Mouse (Mus musculus) kidney, postnatal 0 days (tissue): ENCODE results near the gene Prdm1. TPM values are rescaled to one million over a fixed set of nuclear protein-coding genes. Genes with fewer than 3 reads are reported as not detected.

Source experiments
- ATAC-seq: fragments of 200-750 bp; cut with Nextera tagmentation; replicated peaks from 2 replicates; pipeline ENCODE4 v1.8.0; 2017; ENCODE audit warnings: low read depth, moderate number of reproducible peaks, moderate TSS enrichment, moderate library complexity; ENCODE audit not compliant: low FRiP score
- DNase-seq: peaks from one replicate; pipeline ENCODE4 v3.0.0-alpha.2; 2016; ENCODE audit warnings: low spot score
- H3K27ac ChIP-seq: fragments of 300-500 bp; sonication (generic); 2 replicates; pipeline ENCODE4 v1.5.1; 2014; ENCODE audit warnings: mild to moderate bottlenecking
- H3K27me3 ChIP-seq: fragments of 300-500 bp; sonication (generic); 2 replicates; pipeline ENCODE4 v1.6.1; 2014; ENCODE audit warnings: low read length, mixed read lengths; ENCODE audit not compliant: insufficient read depth
- H3K36me3 ChIP-seq: fragments of 300-500 bp; sonication (generic); 2 replicates; pipeline ENCODE4 v1.6.1; 2014; ENCODE audit warnings: low read length, mixed read lengths; ENCODE audit not compliant: insufficient read depth
- H3K4me1 ChIP-seq: fragments of 300-500 bp; sonication (generic); replicated peaks from 2 replicates; pipeline ENCODE4 v1.6.1; 2014; ENCODE audit warnings: antibody characterized with exemption, low read length, mixed read lengths; ENCODE audit not compliant: insufficient read depth
- H3K4me2 ChIP-seq: fragments of 300-500 bp; sonication (generic); 2 replicates; pipeline ENCODE4 v1.6.1; 2014; ENCODE audit warnings: mild to moderate bottlenecking, low read length, moderate library complexity, mixed read lengths
- H3K4me3 ChIP-seq: fragments of 300-500 bp; sonication (generic); replicated peaks from 2 replicates; pipeline ENCODE4 v1.5.1; 2014; ENCODE audit warnings: low read depth, low read length
- H3K9ac ChIP-seq: fragments of 300-500 bp; sonication (generic); 2 replicates; pipeline ENCODE4 v1.6.1; 2014; ENCODE audit warnings: low read depth, low read length
- H3K9me3 ChIP-seq: fragments of 300-500 bp; sonication (generic); replicated peaks from 2 replicates; pipeline ENCODE4 v1.6.1; 2016; ENCODE audit warnings: low read length, inconsistent platforms, mixed read lengths
- CTCF ChIP-seq: IDR thresholded peaks from 2 replicates; pipeline ENCODE4 v1.5.1; 2016; ENCODE audit warnings: antibody characterized with exemption, low read depth, mild to moderate bottlenecking, moderate library complexity
- WGBS: fragments of 180-500 bp; shearing (Covaris S2); extraction: QIAGEN DNeasy Blood & Tissue Kit; methylation state at CpG from one replicate; pipeline ENCODE4 v1.1.7; 2014; 5-methylcytosine and 5-hydroxymethylcytosine counted together
- polyA plus RNA-seq: library from polyadenylated mRNA; unstranded; fragments of >200 nt; fragmentation: Nextera tagmentation; extraction: Ambion mirVana; gene quantifications from 2 replicates; pipeline ENCODE4 v1.2.1, GENCODE M21; 2015

Prdm1 gene
- polyA plus RNA-seq, 1 experiment from 2014 or later = 1.3 TPM

DNA sequence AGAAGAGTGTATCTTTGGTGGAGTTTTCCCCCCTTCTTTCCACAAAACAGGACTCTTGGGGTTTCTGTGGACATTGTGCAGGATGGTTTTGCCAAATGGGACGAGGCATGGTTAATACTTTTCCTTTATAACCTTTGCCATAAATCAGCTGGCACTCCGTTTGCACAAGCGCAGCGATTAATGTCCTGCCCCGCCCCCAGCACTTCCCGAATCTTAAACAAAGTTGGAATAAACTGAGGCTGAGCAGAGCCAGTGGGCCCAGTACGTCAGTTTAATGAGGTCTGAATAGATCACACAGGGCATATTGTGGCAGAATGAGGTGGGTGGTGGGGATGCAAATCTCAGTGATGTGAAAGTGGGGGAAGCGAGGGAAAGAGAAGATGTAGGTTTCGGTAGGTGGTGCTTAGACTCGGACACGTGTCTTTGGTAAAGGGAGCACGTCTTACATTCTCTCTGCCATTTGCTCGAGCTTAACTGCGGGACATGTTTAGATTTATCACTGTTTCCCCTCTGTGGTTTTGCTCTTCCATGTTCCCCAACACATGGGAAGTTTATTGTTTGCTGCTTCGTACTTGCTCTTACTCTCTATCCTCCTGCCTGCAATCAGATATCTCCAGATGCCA, 28.3 kb downstream of the Prdm1 start:
- Histone ChIP-seq H3K4me3 (0 out of 2 replicates have a peak overlapping the region, but pooled peaks have one; percentile 9), H3K9ac (no peak overlapping the region), H3K36me3 (no peaks in the 10 kb centered on the region), H3K4me2 (peak overlapping the region; percentile 38; the same call in 1 of the 2 replicates), H3K27ac (no peak overlapping the region), H3K27me3 (0 out of 2 replicates have a peak, but pooled peaks cover 4% of the 10 kb centered on the region), H3K4me1 (no peaks in the 10 kb centered on the region), H3K9me3 (no peaks in the 10 kb centered on the region)
- no peak for DNase-seq
- TF ChIP-seq CTCF = no peak
- ATAC-seq = no peak
- WGBS = 26% methylated on average over 15 of the region's 15 CpGs

DNA sequence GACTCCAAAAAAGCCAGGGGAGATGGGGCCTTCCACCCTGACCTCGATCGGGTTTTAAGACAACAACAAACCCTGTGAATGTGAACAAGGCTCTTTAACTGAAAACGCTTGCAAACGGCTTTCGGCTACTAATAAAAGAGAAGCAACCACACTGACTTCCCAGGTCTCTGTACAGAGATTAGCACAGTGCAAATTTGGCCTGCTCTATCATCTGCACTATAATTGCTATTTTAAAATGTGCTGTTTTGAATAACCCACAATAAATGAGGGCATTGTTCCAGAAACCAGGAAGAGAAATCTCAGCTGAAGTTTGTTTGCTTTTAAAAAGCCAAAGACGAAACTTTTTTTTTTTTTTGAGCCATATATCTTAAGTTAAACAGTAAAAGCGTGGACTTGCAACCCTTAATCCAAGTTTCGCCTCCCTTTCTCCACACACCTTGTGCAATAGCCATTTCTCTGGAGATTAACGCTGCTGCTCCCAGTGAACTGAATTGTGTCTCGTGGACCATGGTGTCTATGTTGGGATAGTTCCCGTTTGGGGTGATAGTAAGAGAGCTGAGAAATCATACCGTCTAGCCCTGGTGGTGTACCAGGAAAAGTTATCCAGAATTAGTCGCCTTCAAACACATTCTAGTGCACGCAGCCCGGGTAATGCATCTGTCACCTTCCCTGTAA, 34.3 kb downstream of the Prdm1 start:
- 61% methylated on average over 15 of the region's 15 CpGs for WGBS
- Histone ChIP-seq H3K4me3 (no peak overlapping the region), H3K9me3 (no peaks in the 10 kb centered on the region), H3K36me3 (no peaks in the 10 kb centered on the region), H3K4me2 (no peak overlapping the region), H3K9ac (no peak overlapping the region), H3K27me3 (0 out of 2 replicates have a peak, but pooled peaks cover 4% of the 10 kb centered on the region), H3K4me1 (0 out of 2 replicates have a peak, but pooled peaks cover 2% of the 10 kb centered on the region), H3K27ac (no peak overlapping the region)
- DNase-seq (no peak), ATAC-seq (no peak)
- no peak for TF ChIP-seq CTCF

GRCm38 (mm10) chr10:44492815-44493525, 35.3 kb downstream of the Prdm1 start:
- no peak overlapping the region for H3K9ac ChIP-seq
- H3K4me1 ChIP-seq = 0 out of 2 replicates have a peak, but pooled peaks cover 2% of the 10 kb centered on the region
- DNase-seq (no peak), ATAC-seq (no peak)
- no peaks in the 10 kb centered on the region for H3K9me3 ChIP-seq
- no peak overlapping the region for H3K4me3 ChIP-seq
- 0 out of 2 replicates have a peak, but pooled peaks cover 4% of the 10 kb centered on the region for H3K27me3 ChIP-seq
- TF ChIP-seq CTCF = no peak
- H3K27ac ChIP-seq = no peak overlapping the region
- WGBS = 42% methylated on average over 8 of the region's 8 CpGs
- no peak overlapping the region for H3K4me2 ChIP-seq
- H3K36me3 ChIP-seq = no peaks in the 10 kb centered on the region

DNA sequence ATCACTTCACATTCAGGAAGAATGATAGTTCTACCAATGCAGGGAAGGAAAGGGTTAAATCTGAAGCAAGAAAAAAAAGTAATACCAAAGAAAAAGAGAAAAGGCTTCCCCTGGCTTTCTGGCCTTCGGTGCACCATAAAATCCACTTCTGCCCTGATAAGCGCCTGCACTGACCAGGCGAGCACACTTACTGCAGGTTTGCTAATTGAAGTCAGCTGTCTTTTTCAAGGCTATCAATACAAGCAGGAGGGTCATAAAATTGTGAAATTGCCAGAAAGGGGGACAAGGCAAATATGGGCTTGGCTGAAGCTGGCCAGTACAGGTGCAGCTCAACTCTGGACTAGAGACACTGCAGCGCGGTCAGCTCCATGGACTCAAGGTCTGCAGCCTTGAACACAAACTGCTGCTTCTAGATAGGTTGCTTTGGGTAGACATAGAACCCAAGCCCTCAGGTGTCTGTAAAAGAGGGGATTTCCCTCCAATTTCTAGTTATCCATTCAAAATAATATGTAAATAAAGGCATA, 37.3 kb downstream of the Prdm1 start:
- Histone ChIP-seq H3K4me1 (0 out of 2 replicates have a peak, but pooled peaks cover 2% of the 10 kb centered on the region), H3K9me3 (no peaks in the 10 kb centered on the region), H3K4me2 (no peak overlapping the region), H3K36me3 (no peaks in the 10 kb centered on the region), H3K4me3 (no peak overlapping the region), H3K27ac (no peak overlapping the region), H3K9ac (no peak overlapping the region), H3K27me3 (no peaks in the 10 kb centered on the region)
- 72% methylated on average over 5 of the region's 5 CpGs for WGBS
- ATAC-seq (no peak), DNase-seq (no peak)
- TF ChIP-seq CTCF = no peak

- TF ChIP-seq CTCF = no peak
- no peaks in the 10 kb centered on the region for H3K36me3 ChIP-seq
- H3K9ac ChIP-seq = no peak overlapping the region
- ATAC-seq (no peak), DNase-seq (no peak)
- no peaks in the 10 kb centered on the region for H3K4me1 ChIP-seq
- 55% methylated on average over 10 of the region's 11 CpGs for WGBS
- no peaks in the 10 kb centered on the region for H3K9me3 ChIP-seq
- no peak overlapping the region for H3K4me3 ChIP-seq
- no peaks in the 10 kb centered on the region for H3K27me3 ChIP-seq
- H3K4me2 ChIP-seq = no peak overlapping the region
- H3K27ac ChIP-seq = no peak overlapping the region
Observed at GRCm38 (mm10) chr10:44487132-44487531, 41.2 kb downstream of the Prdm1 start.

DNA sequence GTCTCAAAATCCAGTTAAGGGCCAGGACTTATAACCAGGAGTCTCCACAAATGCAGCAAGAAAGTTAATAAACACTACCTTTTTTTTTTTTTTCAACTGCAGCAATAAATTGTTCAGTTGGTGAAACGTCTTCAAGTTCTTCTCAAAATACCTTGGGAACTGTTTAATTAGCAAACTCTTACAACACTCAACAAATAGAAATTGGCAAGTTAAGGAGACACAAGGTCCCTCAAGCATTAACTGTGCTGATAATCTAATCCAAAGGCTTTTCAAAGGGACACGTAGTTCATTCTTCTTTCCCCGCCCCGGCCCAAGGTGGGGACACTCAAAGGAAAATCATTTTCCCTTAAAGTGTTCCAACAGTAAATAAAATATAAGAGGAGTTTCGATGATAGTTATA, 44.2 kb downstream of the Prdm1 start:
- H3K4me3 ChIP-seq = no peak overlapping the region
- DNase-seq = no peak
- ATAC-seq = no peak
- H3K27me3 ChIP-seq = peaks cover 5% of the 10 kb centered on the region
- no peak overlapping the region for H3K27ac ChIP-seq
- TF ChIP-seq CTCF = no peak
- no peaks in the 10 kb centered on the region for H3K4me1 ChIP-seq
- 80% methylated on average over 5 of the region's 5 CpGs for WGBS
- H3K36me3 ChIP-seq = no peaks in the 10 kb centered on the region
- no peak overlapping the region for H3K9ac ChIP-seq
- no peaks in the 10 kb centered on the region for H3K9me3 ChIP-seq
- H3K4me2 ChIP-seq = no peak overlapping the region
